Mouse (Mus musculus) T-helper 1 cell (primary cell): Measurements from ENCODE around the gene Olfr224.
"Not testable (repeated sequence)": the region's sequence is repeated elsewhere in the genome, so short reads cannot be mapped to it uniquely, and the experiment has no call there.

Experiments
- in situ Hi-C: fragments of 300-600 bp; cut with MboI, MseI; formaldehyde crosslinking; loops from one replicate; pipeline ENCODE4 v1.15.1; 2025; ENCODE audit warnings: high pct_unique_total_duplicates

Olfr224 gene

GRCm38 (mm10) chr11:58570405-58570804 is at the start of gene Olfr224:
Olfr224 (minus strand) TSS chr11:58570553.
- in situ Hi-C loops: no loop called here

GRCm38 (mm10) chr11:58618793-58619192 is 48.4 kb upstream of the Olfr224 start:
- in situ Hi-C loops: no loop called here

DNA sequence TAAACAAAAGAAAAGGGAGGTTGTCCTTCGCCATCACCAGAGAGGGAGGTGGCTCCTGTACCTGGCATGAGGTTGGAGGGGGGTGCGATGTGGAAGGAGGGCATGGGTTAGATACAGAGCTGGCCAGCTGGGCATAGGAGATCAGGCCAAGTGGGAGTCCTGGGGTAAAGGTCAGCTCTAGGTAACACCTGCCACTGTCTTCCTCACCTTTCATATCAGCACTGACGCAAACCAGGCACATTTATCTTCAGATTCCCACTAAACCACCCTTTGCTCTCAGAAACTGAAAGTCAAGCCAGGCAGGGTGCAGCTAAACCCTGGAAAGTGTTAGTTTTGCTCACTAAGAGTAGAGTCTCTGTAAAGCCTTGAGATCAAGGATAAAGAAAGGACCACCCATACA is 48.0 kb upstream of the Olfr224 start:
- in situ Hi-C loops: no loop called here

- in situ Hi-C loops: no loop called here
Measured at GRCm38 (mm10) chr11:58615975-58616374, 45.6 kb upstream of the Olfr224 start, which contains the start of gene 2210407C18Rik. 2210407C18Rik (minus strand) TSS chr11:58616075.

- in situ Hi-C loops: loop anchor here (5.0 kb wide), 1 partner anchor 98 kb away; no protein-coding TSS in a partner anchor
Measured at GRCm38 (mm10) chr11:58614526-58614925, 44.2 kb upstream of the Olfr224 start.

GRCm38 (mm10) chr11:58613359-58613758 is 43.0 kb upstream of the Olfr224 start:
- in situ Hi-C loops: loop anchor here (5.0 kb wide), 1 partner anchor 99 kb away; no protein-coding TSS in a partner anchor

- in situ Hi-C loops: no loop called here
Measured at GRCm38 (mm10) chr11:58607030-58607429, 36.7 kb upstream of the Olfr224 start.

- in situ Hi-C loops: no loop called here
Measured at GRCm38 (mm10) chr11:58606177-58606919, 36.0 kb upstream of the Olfr224 start.

DNA sequence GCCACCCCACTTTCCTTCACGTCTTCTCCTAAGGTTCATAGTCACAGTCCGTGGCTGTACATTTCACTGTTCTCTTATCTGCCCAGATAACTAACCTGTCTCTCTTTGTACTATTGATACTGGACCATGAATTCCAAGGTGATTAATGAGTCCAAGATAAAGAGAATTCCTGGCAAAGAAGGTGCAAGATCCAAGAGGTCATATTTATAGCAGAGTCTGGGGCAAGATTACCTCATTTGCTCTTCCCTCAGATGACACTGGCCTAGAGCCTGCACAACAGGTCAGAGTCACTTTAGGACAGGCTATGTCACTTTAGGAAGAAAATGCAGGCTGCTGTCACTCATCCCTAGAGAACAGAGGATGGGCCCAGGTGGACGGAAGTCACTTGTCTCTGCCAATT is 34.9 kb upstream of the Olfr224 start:
- in situ Hi-C loops: no loop called here

- in situ Hi-C loops: no loop called here
Measured at GRCm38 (mm10) chr11:58604688-58605087, 34.3 kb upstream of the Olfr224 start.

DNA sequence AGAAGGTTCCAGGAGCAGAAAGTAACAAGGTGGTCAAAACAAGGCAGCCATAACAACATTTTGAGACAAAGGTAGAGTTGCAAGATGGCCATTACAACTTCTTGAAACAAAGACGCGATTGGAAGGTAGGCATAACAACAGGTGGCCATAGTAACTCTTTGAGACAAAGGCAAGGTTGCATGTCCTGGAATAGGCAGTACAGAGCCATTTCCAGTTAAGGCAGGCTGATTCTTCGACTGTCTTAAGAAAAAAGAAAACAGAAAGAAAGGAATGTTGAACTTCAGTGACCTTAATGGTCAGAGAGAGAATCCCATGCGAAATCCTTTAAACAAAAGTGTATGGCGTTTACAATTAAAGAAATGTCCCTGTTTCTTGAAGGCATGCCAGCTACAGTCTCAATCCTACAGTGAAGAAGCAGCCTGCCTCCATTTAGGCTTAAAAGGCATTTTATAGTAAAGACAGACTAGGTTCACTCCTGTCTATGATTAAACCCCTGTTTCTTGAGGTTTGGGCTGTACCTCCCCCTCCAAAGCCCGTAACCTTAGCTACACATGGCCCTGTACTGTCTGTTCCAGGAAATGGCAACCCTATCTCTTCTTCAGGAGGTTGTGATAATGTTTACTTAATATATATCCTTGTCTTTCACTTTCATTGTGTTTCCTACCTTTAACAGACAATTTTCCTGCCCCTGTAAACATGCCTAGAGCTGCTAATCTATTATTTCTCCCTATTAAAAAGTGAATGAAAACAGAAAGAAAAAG is 32.6 kb upstream of the Olfr224 start:
- in situ Hi-C loops: no loop called here

- in situ Hi-C loops: no loop called here
Measured at GRCm38 (mm10) chr11:58602062-58602461, 31.7 kb upstream of the Olfr224 start.

DNA sequence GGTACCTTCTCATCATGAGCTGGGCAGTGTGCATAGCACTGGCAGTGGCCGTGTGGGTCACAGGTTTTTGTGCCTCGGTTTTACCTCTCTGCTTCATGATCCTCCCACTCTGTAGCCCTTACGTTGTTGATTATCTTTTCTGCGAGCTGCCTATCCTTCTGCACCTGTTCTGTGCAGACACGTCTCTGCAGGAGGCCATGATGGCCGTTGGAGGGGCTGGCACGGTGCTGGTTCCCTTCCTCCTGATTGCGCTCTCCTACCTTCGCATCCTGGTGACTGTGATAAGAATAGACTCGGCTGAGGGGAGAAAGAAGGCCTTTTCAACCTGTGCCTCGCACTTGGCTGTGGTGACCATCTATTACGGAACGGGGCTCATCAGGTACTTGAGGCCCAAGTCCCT is 27.5 kb upstream of the Olfr224 start:
- in situ Hi-C loops: no loop called here

GRCm38 (mm10) chr11:58594814-58595213 is 24.5 kb upstream of the Olfr224 start, which contains the start of gene Olfr324:
Olfr324 (plus strand) TSS chr11:58595114.
- in situ Hi-C loops: no loop called here

DNA sequence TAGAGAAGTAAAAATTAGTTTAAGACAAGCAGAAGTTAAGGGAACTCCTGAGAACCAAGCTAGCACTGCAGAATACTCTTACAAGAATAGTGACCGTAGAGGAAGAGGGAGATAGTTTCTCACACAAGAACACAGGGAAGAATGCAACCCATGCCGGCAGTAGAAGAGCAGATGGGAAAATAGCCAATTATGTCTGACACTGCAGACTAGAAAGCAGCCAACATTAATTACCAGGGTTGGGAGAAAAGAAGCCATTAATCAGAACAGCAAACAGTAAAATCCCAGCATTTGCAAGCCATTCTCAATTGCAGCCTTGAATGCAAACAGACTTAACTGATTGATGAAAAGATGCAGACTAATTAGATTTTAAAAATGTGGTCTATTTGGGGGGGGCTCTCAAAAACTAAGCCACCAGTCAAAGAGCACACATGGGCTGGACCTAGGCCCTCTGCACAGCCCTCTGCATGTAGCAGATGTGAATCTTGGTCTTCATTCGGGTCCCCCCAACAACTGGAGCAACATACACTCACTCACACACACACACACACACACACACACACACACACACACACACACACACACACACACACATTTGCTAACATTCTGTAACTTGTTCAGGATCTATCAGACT is 18.4 kb upstream of the Olfr224 start:
- in situ Hi-C loops: no loop called here

GRCm38 (mm10) chr11:58587898-58588348 is 17.6 kb upstream of the Olfr224 start:
- in situ Hi-C loops: no loop called here

- in situ Hi-C loops: no loop called here
Measured at GRCm38 (mm10) chr11:58578636-58579035, 8.3 kb upstream of the Olfr224 start.

GRCm38 (mm10) chr11:58577430-58577829 is 7.1 kb upstream of the Olfr224 start, which contains the start of gene Olfr325:
Olfr325 (plus strand) TSS chr11:58577730.
- in situ Hi-C loops: no loop called here

DNA sequence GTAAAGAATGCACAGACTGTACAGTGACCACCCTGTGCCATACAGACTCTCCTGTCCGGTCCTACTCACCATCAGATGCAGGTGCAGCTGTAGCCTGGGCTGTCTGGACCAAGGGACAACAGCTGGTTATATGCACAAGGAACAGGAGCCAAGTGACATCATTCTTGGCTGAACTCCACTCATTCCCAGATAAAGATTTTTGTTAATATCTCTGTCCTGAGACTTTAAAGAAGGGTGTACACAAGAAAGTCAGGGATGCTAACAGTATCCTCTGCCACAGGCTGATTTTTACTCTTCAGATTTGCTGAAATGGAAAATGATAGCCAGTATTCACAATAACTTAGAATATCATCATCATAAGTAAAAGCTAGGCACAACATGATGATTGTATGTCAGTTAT is 14.8 kb downstream of the Olfr224 start, which contains the start of gene Olfr328:
Olfr328 (minus strand) TSS at position 101 of the 400 bp plus-strand sequence.
- in situ Hi-C loops: no loop called here

GRCm38 (mm10) chr11:58546322-58546721 is 24.0 kb downstream of the Olfr224 start, which contains the start of gene Olfr329-ps:
Olfr329-ps (minus strand) TSS chr11:58546422.
- in situ Hi-C loops: no loop called here

DNA sequence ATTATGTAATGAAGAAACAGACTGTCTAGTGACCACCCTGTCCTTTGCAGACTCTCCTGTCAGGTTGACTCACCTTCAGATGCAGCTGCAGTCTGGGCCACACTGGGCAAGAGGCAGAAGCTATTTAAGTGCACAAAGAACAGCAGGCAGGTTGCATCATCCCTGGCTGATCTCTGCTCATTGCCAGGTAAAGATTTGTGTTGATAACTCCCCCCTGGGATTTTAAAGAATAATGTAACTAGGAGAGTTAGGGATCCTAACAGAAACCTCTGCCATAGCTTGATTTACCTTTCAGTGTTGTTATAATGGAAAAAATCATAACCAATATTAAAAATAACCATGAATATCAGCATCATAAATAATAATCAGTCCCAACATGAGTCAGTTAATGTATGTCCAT is 35.6 kb downstream of the Olfr224 start, which contains the start of gene Olfr330:
Olfr330 (minus strand) TSS at position 101 of the 400 bp plus-strand sequence.
- in situ Hi-C loops: not testable (repeated sequence)

- in situ Hi-C loops: not testable (repeated sequence)
Measured at GRCm38 (mm10) chr11:58519756-58520155, 50.6 kb downstream of the Olfr224 start.
